Mouse (Mus musculus) mouse trophoblast stem cell (cell line): Measurements from ENCODE around the gene Fth1.
"Not testable (repeated sequence)": the region's sequence is repeated elsewhere in the genome, so short reads cannot be mapped to it uniquely, and the experiment has no call there.

Source experiments
- in situ Hi-C, 2 experiments: fragments of 300-500 bp; cut with MseI, MboI; formaldehyde crosslinking; loops; 2 replicates in 1 of 2; 3 replicates in 1 of 2; pipeline ENCODE4 v1.15.1; 2025

Gene Fth1

GRCm38 (mm10) chr19:9960769-9961168, 19.6 kb upstream of the Fth1 start:
- in situ Hi-C loops = no loop called here

GRCm38 (mm10) chr19:9964205-9964916, 16.0 kb upstream of the Fth1 start:
- in situ Hi-C loops = no loop called here

GRCm38 (mm10) chr19:9966096-9966867, 14.1 kb upstream of the Fth1 start:
- in situ Hi-C loops = no loop called here

GRCm38 (mm10) chr19:9968081-9968787, 12.2 kb upstream of the Fth1 start:
- in situ Hi-C loops = no loop called here

GRCm38 (mm10) chr19:9974853-9975252, 5.5 kb upstream of the Fth1 start:
- in situ Hi-C loops = not testable (repeated sequence)

GRCm38 (mm10) chr19:9977085-9977484, 3.3 kb upstream of the Fth1 start:
- in situ Hi-C loops = no loop called here

- in situ Hi-C loops = no loop called here
Measured at GRCm38 (mm10) chr19:9978431-9978951, 1.9 kb upstream of the Fth1 start.

GRCm38 (mm10) chr19:9979156-9979555, 1.2 kb upstream of the Fth1 start:
- in situ Hi-C loops = no loop called here

GRCm38 (mm10) chr19:9981621-9982020, 1.2 kb downstream of the Fth1 start:
- in situ Hi-C loops = no loop called here

- in situ Hi-C loops = no loop called here
Measured at GRCm38 (mm10) chr19:9982151-9982851, 1.9 kb downstream of the Fth1 start.

GRCm38 (mm10) chr19:9982852-9983542, 2.6 kb downstream of the Fth1 start:
- in situ Hi-C loops = no loop called here

GRCm38 (mm10) chr19:9984111-9985055, 4.0 kb downstream of the Fth1 start:
- in situ Hi-C loops = no loop called here

GRCm38 (mm10) chr19:9985190-9985899, 4.9 kb downstream of the Fth1 start:
- in situ Hi-C loops = no loop called here

- in situ Hi-C loops = no loop called here
Measured at GRCm38 (mm10) chr19:9985900-9986421, 5.6 kb downstream of the Fth1 start.

- in situ Hi-C loops = no loop called here
Measured at GRCm38 (mm10) chr19:9987192-9987591, 6.8 kb downstream of the Fth1 start.

- in situ Hi-C loops = no loop called here
Measured at GRCm38 (mm10) chr19:9987593-9987992, 7.2 kb downstream of the Fth1 start.

- in situ Hi-C loops = no loop called here
Measured at GRCm38 (mm10) chr19:9989171-9989883, 8.9 kb downstream of the Fth1 start.

- in situ Hi-C loops = loop anchor here (5.0 kb wide), 2 partner anchors 68 to 73 kb away; no protein-coding TSS in a partner anchor
Measured at GRCm38 (mm10) chr19:9989884-9990256, 9.5 kb downstream of the Fth1 start.
